Mouse (Mus musculus) induced T-regulatory cell, adult 2 months (primary cell): ENCODE data around the gene Gm5475.

Experiments used
- DNase-seq: peaks from one replicate; pipeline ENCODE4 v3.0.0-alpha.2; 2012; ENCODE audit warnings: low read depth

The Gm5475 gene

DNA sequence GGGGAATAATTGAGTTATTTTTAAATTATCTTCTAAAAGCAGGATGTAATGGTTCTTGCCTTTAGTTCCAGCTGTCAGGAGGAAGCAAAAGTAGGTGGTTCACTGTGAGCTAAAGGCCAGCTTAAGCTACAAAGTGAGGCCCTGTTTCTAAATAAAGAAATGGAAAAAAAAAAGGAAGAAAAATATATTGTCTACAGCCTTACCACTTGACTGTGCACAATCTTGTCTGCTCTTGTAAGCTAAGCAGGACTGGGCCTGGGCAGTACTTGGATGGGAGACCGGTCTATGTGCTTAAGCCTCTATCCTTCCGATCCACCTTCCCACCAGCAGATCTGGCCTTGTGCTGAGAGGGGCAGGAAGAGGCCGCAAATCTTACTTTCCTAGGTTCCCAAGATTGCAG is 27.5 kb downstream of the Gm5475 start:
- DNase-seq = no peak

- no peak for DNase-seq
These were observed 29.3 kb downstream of the Gm5475 start for GRCm38 (mm10) chr15:100451245-100451644.

GRCm38 (mm10) chr15:100452486-100452885 is 30.5 kb downstream of the Gm5475 start:
- no peak for DNase-seq

DNA sequence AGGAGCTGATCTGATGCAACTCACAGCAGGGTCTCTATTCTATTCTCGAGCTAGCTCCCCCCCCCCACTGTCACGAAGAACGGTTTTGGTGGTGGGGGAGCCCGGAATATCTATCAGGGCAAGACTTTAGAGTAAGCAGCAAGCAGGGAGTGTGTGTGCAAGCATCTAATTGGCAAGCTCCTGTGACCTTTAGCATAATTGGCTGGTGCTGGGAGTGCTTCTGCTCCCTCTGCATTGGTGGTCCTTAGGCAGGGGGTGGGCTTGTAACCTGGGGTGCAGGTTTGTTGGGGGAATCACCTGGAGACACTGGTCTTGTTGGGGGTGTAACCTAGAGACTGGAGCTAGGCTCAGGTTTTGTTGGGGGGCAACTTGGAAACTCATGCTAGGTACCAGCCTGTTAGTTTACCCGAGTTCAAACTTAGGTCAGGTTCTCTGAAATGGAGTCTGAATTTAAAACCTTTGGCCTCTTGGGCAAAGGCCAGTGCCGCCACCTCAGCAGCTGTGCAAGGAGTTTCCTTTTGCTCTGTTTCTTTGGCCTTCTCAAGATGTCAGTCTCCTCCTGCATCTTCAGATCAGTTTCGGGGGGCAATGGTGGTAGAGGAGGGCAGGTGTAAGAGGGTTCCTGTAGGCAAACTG is 34.5 kb downstream of the Gm5475 start:
- no peak for DNase-seq

DNA sequence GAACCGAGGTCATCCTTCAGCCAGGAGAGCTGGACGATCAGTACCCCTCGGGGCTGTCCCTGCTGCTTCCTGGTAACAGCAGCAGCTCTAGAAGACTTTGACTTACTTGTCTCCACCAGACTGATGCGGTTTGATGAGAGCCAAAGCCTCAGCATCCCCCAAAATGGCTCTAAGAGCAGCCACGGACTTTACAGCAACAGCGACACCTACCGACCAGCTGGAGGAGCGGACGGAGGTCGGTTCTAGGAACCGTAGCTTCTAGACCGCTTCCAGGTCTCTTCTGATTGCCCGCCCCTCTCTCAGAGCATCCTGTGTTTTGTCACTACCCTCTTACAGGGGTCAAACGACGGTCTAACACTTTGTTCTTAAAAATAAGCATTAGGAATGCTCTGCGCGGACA is 35.4 kb downstream of the Gm5475 start:
- peak; percentile 93 for DNase-seq

GRCm38 (mm10) chr15:100458055-100458454 is 36.1 kb downstream of the Gm5475 start:
- peak; percentile 93 for DNase-seq

DNA sequence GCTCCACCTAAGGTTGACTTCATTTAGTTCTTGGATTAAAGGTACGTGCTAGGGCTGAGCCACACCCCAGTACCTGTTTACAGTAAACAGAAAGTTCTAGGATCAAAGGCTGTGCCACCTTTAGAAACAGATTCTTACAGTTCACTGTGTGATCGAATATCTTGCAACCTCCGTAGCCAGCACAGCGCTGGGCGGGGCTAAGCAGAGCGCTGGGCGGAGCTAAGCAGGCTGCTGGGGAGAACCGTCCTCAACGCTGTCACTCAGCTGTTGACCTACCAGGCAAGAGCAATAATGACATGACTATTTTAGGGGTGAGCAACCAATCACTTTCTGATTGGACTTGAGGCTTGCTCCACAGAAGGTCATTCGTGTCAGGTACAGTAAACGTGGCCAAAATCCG is 39.0 kb downstream of the Gm5475 start:
- peak; percentile 89 for DNase-seq

GRCm38 (mm10) chr15:100461646-100462045 is 39.7 kb downstream of the Gm5475 start:
- DNase-seq = peak; percentile 73

DNA sequence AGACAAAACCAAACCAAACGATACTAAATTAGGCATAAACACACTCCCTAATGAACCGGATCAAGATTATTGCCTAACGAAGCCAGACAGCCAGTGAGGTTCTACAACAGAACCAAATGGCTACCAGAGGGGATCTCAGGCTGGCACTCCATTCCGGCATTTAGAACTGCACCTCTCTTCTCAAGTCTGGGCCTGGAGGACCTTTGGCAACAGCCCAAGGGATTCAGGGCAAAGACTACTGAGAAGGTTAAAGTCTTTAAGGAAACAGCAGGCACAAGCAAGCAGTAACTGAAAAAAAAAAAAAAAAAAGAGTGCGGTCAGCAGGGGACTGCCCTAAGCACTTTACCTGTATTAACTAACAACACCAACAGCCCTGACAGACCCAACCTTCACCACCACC is 40.1 kb downstream of the Gm5475 start:
- DNase-seq = no peak

GRCm38 (mm10) chr15:100463712-100464111 is 41.8 kb downstream of the Gm5475 start:
- DNase-seq = peak; percentile 86

DNA sequence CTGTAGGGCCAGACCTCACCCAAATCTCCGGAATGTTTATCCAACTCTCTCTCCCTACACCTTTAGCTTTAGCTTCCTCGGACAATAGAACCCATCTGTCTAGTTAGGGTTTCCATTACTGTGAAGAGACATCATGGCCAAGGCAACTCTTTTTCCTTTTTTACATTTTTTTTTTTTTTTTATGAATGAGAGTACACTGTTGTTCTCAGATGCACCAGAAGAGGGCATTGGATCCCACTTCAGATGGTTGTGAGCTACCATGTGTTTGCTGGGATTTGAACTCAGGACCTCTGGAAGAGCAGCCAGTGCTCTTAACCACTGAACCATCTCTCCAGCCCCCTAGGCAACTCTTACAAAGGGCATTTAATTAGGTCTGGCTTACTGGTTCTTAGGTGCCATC is 43.5 kb downstream of the Gm5475 start:
- DNase-seq = peak; percentile 44

- no peak for DNase-seq
These were observed 45.8 kb downstream of the Gm5475 start for GRCm38 (mm10) chr15:100467738-100468137.

GRCm38 (mm10) chr15:100468295-100469188 is 46.6 kb downstream of the Gm5475 start, which contains the start of gene Letmd1:
Gene Letmd1, plus strand, starts transcription at chr15:100469023.
- DNase-seq = peak; percentile 89

- DNase-seq = no peak
These were observed 47.2 kb downstream of the Gm5475 start for GRCm38 (mm10) chr15:100469189-100469545.

DNA sequence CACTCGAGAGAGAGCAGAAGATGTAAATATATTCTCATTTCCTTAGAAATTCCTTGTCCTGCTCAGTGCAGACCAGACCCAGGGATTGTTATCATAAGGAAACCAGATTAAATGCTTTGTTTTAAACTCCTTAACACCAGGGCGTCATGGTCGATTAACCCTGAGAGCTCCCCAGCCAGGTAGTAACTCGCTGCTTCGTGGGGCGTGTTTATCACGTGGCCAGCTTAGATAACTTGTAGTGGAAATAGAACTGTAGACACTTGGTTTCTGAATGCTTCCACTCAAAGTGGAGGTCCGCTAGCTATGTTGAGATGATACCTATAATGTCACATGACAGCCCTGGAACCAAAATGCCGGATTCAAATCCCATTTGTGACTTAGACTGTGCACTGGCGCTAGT is 48.1 kb downstream of the Gm5475 start:
- DNase-seq = no peak

DNA sequence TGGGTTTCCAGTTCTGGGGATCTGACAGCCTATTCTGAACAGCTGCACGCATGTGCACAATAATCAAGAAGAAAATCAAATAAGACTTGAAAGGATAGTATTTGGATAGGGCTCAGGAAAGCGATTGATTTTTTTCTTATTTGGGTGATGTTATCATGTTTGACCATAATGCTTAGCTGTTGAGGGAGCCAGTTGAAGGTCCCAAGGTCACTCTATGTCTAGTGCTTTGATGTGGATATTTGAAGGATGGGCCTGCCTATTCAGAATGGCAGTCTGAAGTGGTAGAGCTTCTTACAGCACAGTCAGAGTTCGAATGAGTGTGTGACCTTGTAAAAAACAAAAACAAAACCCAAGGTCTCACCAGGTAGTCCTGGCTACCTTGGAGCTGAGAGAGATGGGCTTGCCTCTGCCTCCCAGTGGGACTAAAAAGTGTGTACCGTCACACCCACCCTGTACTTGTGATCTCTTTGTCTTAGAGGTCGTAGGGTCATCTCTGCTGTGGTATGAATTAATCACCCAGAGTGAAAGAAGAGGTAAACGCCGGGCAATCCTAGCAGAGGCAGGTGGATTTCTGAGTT is 52.1 kb downstream of the Gm5475 start:
- DNase-seq = no peak
